Mouse (Mus musculus): ENCODE results near the gene Gm10428.
A peak's percentile ranks its signal among the peaks of the same experiment; 100 is the strongest.
"Not testable (repeated sequence)": the region's sequence is repeated elsewhere in the genome, so short reads cannot be mapped to it uniquely, and the experiment has no call there.

Gene Gm10428

DNA sequence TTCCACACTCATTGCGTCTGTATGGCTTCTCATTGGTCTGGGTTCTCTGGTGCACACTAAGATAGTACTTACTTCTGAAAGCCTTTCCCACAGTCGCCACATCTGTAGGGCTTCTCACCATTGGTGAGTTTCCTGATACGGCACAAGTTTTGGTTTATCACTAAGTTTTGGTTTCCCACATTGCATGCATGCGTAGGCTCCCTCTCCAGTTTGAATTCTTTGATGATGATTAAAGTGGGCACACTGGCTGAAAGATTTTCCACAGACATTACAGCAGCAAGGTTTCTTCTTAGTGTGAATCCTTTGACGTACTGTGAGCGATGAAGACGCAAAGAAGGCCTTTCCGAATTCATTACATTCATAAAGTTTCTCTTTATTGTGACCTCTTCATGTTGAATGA, at the start of gene Gm10428:
Gm10428 (plus strand) TSS at position 321 of the 400 bp plus-strand sequence.
- no peak for DNase-seq

DNA sequence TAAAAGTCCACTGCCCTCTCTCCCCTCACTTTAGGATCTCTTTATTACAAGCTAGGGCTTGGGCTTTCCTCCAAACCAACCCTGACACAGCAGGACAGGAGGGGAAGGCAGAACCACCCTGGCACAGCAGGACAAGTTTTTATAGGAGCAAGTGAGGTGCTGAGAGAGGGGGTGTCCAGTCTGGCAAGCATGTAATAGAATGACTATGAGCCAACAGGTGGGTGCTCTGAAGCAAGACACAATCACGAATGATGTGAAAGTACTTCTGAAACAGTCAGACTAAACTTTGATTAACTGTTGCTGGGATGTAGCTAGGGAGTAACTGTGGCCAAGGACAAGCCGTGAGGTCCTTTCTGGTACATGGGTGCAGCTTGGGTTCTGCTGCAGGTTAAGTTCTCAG, 46.8 kb upstream of the Gm10428 start:
- no peak for DNase-seq

DNA sequence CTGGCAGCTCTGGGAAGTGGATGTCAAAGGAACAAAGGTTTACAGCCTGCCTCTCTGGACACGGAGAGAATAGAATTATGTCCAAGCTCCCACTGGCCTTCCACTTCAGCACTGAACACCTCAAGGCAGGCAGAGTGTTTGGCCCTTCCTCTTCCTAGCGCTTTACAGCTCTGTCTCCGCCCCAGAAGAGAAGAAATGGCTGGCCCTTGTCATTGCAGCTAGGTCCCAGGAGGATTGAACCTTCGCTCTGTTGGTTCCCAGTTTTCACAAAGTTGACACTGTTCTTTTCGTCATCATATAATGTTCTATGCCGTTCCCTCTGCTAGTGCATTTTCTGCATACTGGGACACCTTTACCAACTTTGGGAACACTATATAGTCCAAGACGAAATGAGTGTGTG, 44.6 kb upstream of the Gm10428 start:
- no peak for DNase-seq

DNA sequence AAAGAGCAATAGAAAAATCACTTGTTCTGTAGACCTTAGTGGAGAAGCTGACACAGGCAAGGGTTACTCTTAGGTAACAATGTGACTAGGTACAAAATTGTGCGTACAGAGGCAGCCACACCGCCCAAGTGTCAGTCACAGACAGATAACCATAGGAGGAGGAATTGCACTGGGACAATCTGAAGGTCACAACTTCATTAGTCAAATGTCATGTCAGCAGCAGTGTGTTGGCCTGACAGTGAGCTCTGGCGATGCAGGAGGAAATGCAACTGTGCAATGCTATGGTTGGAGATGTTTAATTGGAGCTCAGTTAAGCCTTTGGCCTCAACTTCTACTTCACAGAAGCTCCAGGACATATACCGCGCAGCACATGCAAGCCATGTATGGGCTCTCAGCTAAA, 42.2 kb upstream of the Gm10428 start:
- DNase-seq: no peak

DNA sequence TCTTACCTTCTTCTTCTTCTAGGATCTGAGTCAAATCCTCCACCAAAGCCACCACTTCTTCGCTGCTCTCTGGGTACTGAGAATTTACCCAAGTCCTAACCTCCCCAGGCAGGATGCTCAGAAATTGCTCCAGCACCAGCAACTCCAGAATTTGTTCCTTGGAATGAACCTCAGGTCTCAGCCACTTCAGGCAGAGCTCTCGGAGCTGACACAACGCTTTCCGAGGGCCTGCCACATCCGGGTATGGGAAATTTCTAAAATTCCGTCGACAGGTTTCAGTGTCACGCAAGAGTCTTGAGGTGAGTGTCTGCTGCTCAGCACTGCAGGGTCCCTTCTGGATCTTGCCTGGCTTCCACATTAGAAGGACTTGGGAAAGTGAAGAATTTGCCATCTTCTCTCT, 24.6 kb upstream of the Gm10428 start:
- no peak for DNase-seq

DNA sequence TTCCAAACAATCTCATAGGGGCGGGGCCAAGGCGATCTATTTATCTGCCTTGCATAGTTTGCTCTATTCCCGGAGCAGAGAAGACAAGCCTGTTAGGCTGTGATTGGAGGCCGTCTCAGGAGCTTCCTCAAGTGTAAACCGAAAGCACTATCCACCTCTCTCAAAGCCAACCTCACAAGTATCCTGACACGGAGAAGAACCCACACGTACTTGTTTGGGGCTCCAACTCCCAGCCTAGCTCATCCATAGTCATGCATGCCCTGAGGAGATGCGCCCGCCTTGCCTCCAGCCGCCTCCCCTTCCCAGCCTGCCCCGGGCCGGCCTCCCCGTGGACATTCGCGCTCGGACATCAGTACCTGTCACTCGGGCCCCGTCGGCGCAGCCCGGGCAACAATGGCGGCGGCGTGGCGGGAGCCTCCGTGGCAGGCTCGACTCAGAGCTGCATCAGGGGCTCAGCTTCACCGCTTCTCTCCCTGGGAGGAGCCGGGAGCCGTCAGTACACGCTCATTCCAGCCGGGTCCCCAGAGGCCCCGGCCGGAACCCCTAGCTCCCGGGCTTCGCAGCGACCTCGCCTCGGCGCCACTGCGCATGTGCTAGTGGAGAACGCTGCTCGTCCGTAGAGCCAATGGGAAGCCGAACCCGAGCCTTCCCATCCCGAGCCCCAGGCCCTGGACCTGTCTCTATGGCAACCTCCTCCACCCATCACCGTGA, 21.4 kb upstream of the Gm10428 start, which contains the start of gene Zfp287:
Zfp287 (minus strand) TSS at position 595 of the 711 bp plus-strand sequence.
- peak; percentile 85 for DNase-seq

DNA sequence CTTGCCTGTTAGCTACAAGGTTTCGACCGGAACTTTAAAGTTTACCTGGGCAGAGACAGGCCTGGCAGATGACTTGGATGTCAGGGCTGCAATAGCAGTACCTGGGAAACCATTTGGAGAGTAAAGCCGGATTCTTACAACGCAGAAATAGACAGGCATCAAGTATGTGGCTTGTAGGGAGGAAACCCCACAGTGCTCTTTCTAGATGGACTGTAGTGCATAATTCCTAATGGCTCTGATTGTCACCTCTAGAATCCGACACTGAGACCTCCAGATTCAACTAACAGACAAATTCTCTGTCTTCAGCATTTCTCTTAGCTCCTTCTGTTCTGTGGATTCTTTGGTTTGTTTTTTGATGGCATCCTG, 20.9 kb upstream of the Gm10428 start:
- DNase-seq: no peak

DNA sequence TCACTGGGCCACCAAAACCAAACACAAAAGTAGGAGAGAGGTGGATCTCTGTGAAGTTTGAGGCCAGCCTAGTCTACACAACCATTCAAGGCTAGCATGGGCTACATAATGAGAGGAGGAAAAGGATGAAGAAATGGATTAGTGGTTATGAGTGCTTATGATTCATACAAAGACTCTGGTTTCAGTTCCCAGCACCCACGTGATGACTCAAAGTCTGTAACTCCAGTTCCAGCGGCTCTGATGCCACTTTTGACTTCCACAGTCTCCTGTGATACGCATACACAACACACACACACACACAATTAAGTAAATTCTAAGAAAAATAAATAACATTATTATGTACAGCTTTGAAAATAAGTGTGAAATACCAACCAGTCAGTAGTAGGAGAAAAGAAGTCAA, 20.2 kb upstream of the Gm10428 start:
- no peak for DNase-seq

DNA sequence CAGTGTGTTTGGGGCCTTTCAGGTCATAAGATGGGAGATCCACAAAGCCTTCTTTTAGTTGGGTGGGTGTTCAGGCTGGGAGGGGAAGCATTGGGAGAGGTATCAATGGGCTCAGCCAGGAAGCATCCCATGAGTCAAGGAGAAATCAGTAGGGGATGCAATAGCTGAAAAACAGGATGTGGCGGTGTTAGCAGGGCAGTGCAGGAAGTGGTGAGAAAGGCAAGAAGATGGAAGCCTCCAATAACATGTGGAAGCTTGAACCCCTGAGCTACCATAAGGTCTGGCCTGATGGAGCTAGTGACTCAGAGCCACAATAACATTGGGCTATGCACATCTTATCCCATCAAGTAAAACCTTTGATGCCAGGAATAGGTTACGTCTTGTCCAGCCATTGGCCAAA, 11.7 kb upstream of the Gm10428 start:
- no peak for DNase-seq

DNA sequence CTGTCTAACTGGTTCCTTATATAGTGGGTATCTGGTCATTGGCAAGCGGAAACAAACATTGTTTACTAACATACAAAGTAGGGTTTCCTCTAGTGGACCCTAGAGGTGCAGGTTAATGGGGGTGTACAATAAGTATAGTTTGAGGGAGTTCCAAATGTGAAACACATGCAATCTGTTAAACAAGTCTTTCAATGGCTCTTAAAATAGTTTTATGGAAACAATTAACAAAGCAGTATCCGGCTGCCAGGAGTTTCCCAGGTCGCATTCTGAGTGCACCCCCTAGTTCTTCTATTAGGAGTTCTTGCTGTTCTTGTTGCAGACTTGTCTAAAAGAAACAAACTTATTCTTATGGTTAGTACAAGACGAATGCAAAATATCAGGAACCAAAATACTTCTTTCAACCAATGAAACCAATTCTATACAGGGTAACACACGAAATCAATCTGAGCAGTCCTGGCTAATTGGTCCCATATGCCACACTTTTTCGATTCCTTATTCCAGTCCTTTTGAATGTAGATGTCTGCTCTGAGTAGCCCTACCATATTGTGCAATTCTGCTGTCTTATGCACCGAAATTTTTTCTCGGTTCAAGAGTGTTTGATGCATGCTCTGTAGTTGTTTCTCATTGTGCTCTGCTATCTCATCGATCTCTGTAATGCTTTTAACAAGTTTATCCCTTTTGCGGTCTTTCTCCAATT, 10.5 kb upstream of the Gm10428 start:
- no peak for DNase-seq

DNA sequence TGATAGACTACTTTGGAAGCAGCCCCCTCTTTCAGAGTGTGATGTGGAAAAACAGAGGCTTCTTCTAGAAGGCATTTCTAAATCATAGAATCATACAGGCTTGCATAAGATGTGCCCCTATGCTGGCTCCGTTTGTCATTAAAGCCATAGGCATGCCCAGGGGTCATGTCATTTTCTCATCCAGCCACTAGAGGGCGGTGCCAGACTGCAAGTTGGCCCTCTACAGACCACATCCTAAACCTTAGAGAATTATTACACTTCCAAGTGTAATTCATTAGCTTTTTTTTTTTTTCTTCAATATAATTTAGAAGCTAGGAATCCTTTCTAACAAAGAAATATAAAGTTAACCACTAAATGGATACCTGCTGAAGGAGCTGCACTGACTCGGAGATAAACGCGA, 8.8 kb upstream of the Gm10428 start:
- DNase-seq: peak; percentile 81

DNA sequence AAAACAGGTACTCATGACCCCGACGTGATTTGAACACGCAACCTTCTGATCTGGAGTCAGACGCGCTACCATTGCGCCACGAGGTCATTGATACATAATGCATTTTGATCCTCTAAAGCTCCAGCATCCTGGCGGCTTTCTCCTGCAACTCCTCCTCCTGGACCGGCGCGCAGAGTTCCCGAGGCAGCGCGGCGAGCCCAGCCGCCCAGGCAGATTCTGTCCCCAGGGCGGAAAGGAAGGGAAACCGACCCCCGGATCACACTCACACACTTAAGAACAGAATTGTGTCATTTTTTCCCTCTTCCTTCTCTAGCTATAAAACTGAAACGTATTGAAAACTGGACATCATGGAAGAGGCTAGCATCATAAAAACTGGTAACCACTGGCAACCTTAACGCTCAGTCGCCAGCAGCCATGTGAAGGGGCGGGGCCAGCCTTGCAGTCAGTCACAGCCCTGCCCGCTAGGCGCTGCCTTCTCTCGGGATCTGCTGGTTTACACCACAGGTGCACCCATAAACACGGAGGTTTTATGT, 6.8 kb upstream of the Gm10428 start:
- DNase-seq: peak; percentile 60

DNA sequence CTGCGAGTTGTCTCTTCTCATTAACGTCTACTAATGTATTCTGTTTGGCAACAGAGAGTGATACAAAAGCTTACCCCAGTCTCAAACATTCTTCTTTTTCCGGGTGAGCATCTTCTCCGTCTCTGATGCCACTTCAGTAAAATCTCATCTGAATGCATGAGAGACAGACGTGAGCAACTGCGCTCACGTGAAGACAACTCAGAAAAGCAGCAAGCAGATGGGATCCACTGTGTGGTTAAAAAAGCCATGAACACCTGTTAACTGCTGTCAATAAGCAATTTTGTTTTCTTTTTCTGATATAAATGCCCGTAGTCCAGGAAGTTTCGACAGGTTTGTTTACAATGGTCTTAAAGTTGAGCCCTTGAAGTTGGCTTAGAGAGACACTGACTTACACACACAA, 5.7 kb upstream of the Gm10428 start:
- no peak for DNase-seq

DNA sequence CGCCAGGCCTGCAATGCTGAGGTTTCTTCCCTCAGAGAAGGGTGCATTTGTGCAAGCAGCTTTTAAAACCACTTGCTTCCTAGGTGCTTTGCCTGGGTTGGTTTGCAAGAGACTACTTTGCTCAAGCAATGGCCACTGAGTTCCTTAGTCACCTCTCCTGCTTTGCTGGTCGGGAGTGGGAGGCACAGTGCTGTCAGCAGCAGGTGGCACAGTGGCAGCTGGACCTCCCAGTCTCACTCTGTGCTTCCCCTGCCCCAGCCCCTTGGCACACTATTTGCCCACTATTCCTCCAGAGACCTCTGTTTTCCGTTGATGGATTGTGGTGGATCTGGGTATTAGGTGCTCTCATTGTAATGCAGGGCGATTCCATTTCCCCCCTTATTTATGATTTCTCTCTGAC, 4.8 kb upstream of the Gm10428 start:
- no peak for DNase-seq

DNA sequence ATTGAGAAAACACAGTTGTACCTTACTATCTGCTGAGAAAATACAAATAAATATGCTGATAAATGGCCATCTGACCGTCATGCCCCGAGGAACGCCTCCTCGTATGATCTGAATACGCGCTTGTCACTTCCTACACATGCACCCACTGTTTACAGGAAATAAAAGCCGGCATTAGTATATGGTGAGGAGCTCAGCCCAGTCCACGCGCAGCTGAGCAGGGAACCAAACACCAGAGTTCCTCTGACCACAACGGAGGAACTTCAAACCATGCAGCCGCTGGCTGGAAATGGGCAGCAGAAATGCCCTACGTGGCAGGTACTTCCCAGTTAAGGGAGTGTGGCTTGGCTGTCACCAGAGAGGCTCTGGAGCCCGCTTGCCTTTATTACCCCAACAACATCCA, 3.5 kb upstream of the Gm10428 start:
- not testable (repeated sequence) for DNase-seq

DNA sequence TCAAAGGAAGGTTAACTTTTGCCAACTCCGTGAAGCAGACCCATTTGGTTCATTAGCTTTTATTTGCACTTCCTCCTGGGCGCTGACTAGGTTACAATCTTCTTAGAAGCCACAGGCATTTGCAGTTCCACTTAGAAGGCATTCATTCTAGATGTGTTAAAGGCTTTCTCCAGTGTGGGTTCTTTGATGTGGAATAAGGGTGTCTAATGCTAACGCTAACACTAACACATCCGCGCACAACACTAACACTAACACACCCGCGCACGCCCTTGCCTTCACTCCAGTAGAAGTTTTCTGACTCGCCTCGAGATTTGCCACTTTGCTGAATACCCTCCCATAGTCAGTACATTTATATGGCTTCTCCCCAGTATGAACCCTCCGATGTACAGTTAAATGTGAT, 709 bp upstream of the Gm10428 start:
- no peak for DNase-seq

DNA sequence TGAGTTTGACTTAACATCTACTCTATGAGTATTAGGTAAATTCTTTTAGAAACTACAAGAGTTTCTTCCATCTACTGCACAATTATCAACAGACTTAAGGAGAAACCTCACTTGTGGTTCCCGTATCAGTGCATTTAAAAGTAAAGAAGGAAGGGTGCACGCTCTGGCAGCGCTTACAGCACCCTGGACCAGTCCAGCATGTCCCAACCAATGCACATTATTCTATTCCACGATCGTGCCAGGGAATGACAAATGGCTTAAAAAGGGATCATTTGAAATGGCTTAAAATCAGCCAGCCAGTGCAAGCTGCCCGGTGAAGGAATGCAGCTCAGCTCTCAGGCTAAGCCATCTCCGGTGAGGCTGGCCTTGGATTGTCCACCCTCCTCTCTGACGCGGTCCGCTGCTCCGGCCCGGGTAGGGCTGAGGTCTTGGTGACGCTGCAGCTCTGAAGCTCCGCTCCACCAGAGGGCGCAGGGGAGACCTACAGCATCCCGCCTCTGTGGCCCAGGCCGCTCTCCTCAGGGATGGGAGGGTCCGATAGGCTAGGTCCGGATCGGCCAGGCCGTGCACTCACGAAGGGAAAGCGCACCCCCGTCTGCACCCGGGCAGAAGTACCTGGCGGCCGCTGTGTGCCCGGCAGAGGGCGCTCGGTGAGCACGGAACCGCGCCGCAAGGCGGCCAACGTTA, 3.7 kb downstream of the Gm10428 start:
- peak; percentile 99 for DNase-seq

DNA sequence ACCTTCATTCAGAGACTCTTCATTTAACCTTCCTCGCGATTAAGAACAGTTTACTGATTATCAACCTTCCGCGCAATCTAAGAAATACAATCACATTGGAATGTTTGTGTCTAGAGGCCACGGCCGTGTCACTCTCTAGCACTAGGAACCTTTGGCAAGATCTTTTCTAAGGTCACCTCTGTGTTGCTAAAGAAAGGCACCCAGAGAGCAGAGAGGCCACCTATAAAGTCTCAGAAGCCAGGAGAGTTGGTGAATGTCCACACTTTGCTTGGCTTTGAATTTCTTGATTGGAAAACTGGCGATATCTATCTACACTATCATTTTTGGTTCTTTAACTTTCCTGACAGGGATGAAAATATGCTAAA, 4.2 kb downstream of the Gm10428 start:
- DNase-seq: no peak

DNA sequence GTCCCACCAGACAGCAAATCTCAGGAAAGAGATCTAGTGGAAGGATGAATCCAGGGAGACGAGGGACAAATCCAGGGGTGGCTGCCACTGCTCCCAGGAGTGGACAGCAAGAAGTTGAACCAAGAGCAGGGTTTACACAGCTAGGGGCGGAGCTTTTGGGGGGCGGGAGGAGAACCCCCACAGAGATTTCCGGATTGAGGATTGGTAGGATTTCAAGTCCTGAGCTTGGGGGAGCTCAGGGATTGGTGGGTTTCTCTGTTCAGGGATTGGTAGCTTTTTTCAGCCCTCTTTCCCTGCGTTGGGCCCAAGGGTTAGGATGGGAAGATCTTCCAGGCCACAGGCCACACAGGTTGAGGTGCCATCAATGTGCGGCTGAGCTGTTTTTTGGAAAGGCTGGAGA, 5.0 kb downstream of the Gm10428 start:
- DNase-seq: no peak

DNA sequence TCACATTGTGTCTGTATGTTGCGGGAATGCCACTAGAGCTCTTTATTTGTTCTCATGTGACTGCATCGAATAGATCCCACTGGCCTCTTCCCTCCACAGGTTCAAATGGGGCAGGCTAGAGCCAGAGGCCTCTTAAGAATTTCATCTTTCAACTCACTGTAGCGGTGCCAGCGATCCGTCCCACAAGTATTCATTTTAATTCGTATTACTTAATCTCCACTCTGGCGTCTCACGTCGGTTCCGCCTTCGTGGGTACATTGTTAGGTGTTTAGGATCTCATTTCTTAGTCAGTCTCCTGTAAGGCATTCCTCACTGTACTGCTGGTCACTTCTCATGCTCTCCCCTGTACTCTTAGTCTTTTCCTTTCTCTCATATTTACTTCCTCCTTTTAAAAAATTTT, 5.6 kb downstream of the Gm10428 start:
- DNase-seq: no peak

DNA sequence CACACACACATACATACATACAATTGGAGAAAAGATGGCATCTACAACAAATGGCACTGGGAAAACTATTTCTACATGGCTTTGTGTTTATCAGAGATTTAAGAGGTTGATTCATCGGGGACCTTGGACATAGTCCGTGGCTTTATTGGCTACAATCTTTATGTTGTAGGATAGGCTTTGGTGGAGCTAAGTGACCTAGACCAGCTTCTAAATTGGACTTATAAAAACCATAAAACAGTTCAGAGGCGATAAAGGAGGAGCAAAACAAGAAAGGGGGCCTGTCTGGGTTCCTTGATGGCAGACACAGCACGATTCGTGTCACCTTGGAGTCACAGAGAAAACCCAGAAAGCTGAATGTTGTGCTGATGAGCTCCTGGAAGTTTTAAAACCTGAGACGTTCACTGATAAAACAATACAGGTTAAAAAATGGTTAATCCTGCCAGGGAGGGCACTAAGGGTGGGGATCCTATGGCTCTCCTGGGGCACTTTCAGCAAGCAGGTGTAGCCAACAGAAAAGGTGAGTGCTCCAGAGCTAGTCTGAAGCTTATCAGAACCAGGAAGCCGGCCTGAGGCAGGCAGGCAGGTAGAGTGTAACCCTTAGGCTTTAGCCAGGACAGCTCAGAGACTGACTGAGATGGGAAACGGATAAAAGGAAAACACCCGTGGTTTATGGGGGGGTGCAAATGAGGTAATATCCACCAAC, 8.0 kb downstream of the Gm10428 start:
- no peak for DNase-seq

DNA sequence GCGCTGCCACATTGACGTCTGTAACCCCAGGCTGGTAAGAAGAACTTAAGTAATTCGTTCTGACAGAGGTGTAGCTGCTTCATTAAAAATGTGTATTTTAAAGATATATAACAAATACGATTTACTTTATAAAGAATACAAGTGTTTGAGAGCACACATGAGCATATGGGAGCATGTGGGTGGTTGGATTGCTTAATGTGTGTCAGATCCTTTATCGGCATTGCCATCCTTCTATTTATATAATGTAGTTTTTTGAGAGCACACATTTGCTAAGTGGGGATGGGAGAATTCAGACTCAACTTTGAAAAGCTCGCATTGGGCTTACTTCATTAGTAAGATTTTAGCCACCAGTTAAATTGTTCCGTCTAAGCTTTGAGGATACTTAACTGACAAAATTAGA, 23.6 kb downstream of the Gm10428 start:
- DNase-seq: no peak

DNA sequence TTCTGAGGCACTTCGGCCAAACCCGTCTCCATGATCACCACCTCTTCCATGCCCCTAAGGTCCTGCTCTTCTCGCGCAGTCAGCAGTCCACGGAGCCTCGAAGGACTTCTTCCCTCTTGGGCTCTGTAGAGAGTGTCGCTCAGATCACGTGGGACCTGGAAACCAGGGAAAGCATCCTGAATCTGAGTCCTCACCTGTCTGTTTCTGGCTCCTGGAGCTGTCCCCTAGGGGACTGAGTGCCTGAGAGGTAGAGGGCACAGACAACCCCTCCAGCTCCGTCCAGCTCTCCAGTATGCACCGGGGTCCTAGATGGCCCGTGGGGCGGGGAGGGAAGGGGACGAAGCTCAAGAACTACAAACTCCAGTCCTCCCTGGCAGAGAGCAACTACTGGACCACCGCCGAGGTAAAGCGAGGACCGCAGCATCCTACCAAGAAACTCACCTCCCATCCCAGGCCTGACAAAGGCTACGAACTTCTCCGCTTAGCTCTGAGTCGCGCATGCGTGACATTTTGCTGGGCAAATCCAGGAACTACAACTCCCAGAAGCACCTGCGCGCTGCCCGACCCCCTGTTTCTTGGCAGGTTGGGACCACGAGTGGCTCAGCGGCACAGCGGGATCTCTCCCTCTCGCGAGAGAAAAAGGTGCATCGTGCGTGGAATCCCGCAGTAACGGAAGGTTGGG, 36.2 kb downstream of the Gm10428 start, which contains the start of gene Zfp286:
Zfp286 (minus strand) TSS at position 528 of the 682 bp plus-strand sequence.
- peak; percentile 81 for DNase-seq
